Mouse (Mus musculus) bone marrow macrophage, adult 2 months (primary cell): ENCODE measurements around the gene Pllp. TPM values are rescaled to one million over a fixed set of nuclear protein-coding genes. Genes with fewer than 3 reads are reported as not detected.

Experiments used
- H3K27ac ChIP-seq: 2 replicates; pipeline ENCODE4 v1.5.1; 2012; ENCODE audit warnings: low read depth, low read length; ENCODE audit not compliant: insufficient read depth
- H3K4me1 ChIP-seq: 2 replicates; pipeline ENCODE4 v1.6.1; 2012; ENCODE audit warnings: low read length; ENCODE audit not compliant: control insufficient read depth, insufficient read depth
- H3K4me3 ChIP-seq: 2 replicates; pipeline ENCODE4 v1.5.1; 2012; ENCODE audit warnings: mild to moderate bottlenecking, low read length, moderate library complexity; ENCODE audit not compliant: insufficient read depth
- CTCF ChIP-seq: IDR thresholded peaks from 2 replicates; pipeline ENCODE4 v1.5.1; 2012; ENCODE audit warnings: low read depth, mild to moderate bottlenecking, low read length, moderate library complexity
- POLR2A ChIP-seq: IDR thresholded peaks from 2 replicates; pipeline ENCODE4 v1.6.1; 2012; ENCODE audit warnings: mild to moderate bottlenecking, low read depth, low read length, borderline replicate concordance
- polyA plus RNA-seq: library from polyadenylated mRNA; stranded (reverse); fragments of >200 nt; gene quantifications from 2 replicates; pipeline ENCODE4 v1.2.4, GENCODE M21; 2012; ENCODE audit not compliant: missing spikeins, insufficient read depth, insufficient read length

Gene Pllp
- polyA plus RNA-seq, 1 experiment, result not detected

- no peak overlapping the region for H3K27ac ChIP-seq
- TF ChIP-seq CTCF, result no peak
- TF ChIP-seq POLR2A, result no peak
Observed at GRCm38 (mm10) chr8:94633564-94634194, 62.4 kb downstream of the Pllp start.

More at GRCm38 (mm10) chr8:94633564-94634194, 62.4 kb downstream of the Pllp start:
- H3K4me1 ChIP-seq, result peaks cover 8% of the 10 kb centered on the region
- H3K4me3 ChIP-seq, result no peak overlapping the region

Other genes with a start within 250 kb of the Pllp start
- 43.6 and 45.7 TPM in 2 replicates for gene Cpne2, start 163.3 kb downstream of the Pllp start, polyA plus RNA-seq
- 22.0 and 23.8 TPM in 2 replicates for gene Rspry1, start 94.3 kb downstream of the Pllp start, polyA plus RNA-seq
- 77.1 and 77.4 TPM in 2 replicates for gene Fam192a, start 94.3 kb downstream of the Pllp start, polyA plus RNA-seq
- gene Arl2bp, start 29.7 kb downstream of the Pllp start, polyA plus RNA-seq, result 25.3 and 32.4 TPM in 2 replicates
- 0.36 and 0.50 TPM in 2 replicates for gene Ccl22, start 49.3 kb upstream of the Pllp start, polyA plus RNA-seq
- gene Cx3cl1, start 75.7 kb upstream of the Pllp start, polyA plus RNA-seq, result 0.56 and 0.76 TPM in 2 replicates
- not detected in 2 replicates for gene Ccl17, start 114.2 kb upstream of the Pllp start, polyA plus RNA-seq
- 33.1 and 34.1 TPM in 2 replicates for gene Coq9, start 142.0 kb upstream of the Pllp start, polyA plus RNA-seq
- gene Ciapin1, start 142.1 kb upstream of the Pllp start, polyA plus RNA-seq, result 12.9 and 19.7 TPM in 2 replicates
- 41.7 and 44.9 TPM in 2 replicates for gene Polr2c, start 161.2 kb upstream of the Pllp start, polyA plus RNA-seq
- gene Dok4, start 180.1 kb upstream of the Pllp start, polyA plus RNA-seq, result 3.7 and 7.4 TPM in 2 replicates
- gene Ccdc102a, start 221.8 kb upstream of the Pllp start, polyA plus RNA-seq, result not detected in 2 replicates
- gene Adgrg5, start 227.4 kb upstream of the Pllp start, polyA plus RNA-seq, result not detected in 2 replicates